Mouse (Mus musculus) liver, adult (tissue): ENCODE measurements around the gene Dok5.

Source experiments
- GATA4 ChIP-seq: IDR thresholded peaks from 2 replicates; pipeline ENCODE4 v1.6.1; 2014; ENCODE audit warnings: mild to moderate bottlenecking, low read length; ENCODE audit not compliant: insufficient replicate concordance

The Dok5 gene

DNA sequence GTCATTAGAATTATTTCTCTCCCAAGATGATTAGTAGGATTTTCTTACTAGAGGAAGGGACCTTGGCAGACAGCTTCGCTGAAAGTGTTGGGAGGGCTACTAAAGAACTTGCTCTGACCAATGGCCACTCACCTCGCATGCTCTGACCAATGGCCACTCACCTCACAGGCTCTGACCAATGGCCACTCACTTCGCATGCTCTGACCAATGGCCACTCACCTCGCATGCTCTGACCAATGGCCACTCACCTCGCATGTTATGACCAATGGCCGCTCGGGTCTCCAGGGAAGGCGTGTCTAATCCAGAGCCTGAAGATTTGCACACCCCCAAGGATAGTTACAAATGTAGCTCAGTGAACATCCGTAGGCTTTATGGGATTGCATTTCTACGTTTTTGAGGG, 131.6 kb downstream of the Dok5 start:
- TF ChIP-seq GATA4, result no peak

DNA sequence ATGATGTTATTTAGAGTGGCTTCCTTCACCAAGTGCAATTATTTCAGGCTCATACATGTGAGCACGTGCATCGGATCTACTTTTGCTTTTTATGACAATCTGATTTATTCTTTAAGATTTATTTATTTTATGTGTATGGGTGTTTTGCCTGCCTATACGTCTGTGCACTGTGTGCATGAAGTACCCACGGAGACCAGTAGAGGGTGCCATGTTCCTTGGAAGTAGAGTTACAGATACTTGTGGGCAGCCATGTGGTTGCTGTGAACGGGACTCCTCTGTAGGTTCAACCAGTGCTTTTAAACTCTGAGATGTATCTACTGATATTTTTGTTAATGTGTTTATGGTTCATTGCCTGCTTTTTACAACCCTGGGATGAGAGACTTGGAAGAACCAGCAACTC, 132.4 kb downstream of the Dok5 start:
- no peak for TF ChIP-seq GATA4

DNA sequence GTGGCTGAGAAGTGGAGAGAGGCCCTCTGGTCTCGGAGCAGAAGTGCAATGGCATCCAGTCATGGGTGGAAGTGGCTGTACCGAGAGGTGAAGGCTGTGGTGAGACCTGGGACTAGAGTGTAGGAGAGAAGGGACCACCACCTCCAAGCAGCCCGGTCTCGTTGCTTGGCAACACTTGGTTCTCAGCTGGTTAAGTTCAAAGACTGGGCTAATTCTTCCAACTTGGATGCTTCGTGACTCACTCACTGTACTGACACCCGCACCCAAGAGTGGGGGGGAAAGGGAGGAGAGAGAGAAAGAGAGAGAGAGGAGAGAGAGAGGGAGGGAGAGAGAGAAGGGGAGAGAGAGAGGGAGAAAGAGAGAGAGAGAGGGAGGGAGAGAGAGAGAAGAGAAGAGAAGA, 133.2 kb downstream of the Dok5 start:
- no peak for TF ChIP-seq GATA4

DNA sequence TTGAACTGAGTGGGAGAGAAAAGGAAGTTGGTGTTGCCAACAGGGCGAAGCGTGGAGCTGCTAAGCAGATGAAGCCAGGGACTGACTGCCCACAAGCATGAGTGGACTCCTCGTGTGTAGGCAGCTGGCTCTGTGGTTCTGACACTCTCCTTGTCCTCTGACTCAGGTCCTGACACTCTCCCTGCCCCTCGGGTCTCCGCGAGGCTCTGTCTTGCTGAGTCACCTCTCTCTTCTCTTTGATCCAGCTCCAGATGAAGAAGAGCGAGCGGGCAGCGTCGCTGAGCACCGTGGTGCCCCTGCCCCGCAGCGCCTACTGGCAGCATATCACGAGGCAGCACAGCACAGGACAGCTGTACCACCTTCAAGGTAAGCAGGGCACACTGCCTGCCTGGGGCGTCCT, 139.0 kb downstream of the Dok5 start:
- TF ChIP-seq GATA4, result no peak

DNA sequence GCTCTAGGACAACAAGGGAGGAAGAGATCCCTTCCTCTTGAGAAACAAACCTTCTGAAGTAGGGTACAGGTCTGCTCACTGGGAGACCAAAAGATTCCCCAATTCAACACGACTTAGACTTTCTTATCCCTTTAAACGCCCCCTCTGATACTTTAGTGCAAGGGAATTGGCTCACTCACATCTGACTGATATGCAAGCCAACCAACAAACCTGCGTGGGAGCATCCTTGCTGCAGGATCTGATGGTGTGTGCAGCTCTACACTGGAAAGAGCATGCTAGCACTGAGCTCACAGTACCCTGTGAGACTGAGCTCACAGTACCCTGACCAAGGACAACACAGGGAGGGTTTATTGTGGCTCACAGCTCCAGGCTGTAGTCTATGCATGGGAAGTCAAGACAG, 139.9 kb downstream of the Dok5 start:
- TF ChIP-seq GATA4, result no peak

DNA sequence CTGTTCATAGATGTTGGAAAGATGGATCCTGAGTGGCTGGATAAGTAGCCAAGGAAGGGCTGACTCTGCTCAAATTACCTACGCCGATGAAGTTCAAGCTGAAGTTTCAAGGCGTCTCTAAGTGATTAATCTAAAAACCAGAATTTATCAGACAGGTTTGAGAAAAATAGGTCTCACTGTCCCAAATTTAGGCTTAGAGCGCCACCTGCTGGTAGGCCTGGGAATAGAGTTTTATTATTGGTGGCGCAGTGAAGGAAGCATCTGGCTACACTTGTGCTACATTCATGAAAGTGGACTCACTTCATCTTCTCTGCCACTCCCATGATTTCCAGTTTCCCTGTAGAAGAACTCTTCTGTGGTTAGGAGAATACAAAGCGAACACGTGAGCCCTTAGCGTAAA, 141.8 kb downstream of the Dok5 start:
- no peak for TF ChIP-seq GATA4

DNA sequence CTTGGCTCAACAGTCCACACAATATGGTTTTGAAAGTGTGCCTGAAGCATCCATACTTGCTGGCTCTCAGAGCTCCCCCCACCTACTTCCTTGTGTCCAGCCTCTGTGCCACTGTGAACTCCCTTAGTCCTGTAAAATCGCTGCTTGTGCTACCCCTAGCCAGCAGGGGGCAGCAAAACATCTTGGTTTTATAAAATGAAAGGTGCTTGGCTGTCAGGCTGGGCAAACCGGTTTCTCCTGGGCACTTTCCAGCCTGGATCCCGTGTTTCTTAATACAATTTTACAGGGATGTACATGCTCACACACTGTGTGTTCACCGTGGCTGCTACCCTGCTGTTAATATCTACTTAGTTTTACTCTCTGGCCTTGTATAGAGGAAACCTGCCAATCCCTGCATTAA, 145.9 kb downstream of the Dok5 start:
- TF ChIP-seq GATA4, result no peak

DNA sequence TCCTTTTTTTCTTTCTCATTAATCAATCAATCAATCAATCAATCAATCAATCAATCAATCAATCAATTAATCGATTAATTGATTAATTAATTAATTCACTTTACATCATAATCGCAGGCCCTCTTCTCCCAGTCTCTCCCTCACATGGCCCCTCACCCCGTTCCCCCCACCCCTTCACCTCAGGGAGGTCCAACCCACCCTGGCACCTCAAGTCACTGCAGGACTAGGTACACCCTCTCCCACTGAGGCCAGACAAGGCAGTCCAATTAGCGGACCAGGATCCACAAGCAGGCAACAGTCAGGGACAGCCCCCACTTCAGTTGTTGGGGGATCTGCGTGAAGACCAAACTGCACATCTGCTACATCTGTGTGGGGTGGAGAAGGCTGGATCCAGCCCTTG, 146.3 kb downstream of the Dok5 start:
- TF ChIP-seq GATA4, result no peak

DNA sequence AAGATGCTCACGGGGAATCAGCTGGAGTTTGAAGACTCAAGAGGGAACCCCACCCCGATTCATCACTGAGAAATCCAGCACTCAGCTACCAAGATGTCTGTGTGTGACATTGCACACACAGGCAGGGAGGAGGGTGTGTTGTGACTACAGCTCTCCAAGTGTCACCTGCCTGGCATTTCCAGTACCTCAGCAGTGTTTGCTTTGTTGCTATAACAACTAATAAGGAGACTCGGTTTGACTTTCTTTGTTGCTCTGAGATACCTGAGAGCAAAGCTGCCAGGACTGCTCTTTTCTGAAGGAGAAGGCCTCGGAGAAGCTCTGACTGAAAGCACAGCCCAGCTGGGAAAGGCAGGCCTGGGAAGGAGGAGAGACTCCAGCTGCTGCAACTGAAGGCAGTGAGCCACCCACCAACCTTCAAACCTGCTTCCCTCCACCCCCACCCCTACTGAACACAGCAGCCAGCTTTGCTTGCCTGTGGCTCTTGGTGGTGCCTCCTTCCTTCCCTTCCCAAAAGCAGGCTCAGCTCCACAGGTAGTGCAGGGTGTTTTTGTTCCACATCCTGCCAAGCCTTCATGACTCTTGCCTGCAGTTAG, 152.7 kb downstream of the Dok5 start:
- TF ChIP-seq GATA4, result no peak

DNA sequence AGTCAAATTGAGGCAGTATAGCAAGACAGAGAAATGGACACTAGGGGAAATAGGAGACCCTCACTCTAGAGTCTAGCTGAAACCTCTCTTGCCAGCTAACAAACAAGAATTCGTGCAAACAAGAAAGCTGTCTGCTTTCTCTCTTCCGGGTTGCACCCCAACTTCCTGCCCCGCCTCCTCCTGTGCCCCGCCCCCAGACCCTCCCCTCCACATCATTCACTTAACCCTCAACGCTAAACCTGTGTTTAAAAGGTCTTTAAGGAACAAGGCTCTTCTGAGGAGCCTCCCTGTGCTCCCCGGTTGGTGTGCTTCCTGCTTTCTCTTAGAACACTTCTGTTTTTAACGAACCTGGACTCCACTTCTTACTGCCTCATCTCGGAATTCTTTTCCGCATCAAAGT, 156.4 kb downstream of the Dok5 start:
- no peak for TF ChIP-seq GATA4

DNA sequence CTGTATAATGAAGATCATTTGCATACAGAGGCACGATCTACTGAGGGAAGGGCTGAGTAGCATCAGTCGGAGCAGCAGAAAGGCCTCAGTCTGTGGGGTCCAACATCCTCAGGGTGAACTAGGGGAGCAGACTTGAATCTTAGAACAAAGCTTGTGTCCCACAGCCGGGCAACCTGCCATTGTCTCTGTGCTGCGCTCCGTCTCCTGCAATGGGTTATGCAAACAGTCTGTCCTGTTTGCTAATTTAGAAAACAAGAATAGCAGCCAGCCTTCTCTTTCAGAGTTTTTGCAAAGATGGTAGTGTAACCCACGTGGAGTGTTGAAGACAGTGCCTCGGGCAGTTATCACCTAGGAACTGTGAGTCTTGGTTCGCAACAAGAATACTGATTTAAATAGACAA, 163.5 kb downstream of the Dok5 start:
- TF ChIP-seq GATA4, result no peak

DNA sequence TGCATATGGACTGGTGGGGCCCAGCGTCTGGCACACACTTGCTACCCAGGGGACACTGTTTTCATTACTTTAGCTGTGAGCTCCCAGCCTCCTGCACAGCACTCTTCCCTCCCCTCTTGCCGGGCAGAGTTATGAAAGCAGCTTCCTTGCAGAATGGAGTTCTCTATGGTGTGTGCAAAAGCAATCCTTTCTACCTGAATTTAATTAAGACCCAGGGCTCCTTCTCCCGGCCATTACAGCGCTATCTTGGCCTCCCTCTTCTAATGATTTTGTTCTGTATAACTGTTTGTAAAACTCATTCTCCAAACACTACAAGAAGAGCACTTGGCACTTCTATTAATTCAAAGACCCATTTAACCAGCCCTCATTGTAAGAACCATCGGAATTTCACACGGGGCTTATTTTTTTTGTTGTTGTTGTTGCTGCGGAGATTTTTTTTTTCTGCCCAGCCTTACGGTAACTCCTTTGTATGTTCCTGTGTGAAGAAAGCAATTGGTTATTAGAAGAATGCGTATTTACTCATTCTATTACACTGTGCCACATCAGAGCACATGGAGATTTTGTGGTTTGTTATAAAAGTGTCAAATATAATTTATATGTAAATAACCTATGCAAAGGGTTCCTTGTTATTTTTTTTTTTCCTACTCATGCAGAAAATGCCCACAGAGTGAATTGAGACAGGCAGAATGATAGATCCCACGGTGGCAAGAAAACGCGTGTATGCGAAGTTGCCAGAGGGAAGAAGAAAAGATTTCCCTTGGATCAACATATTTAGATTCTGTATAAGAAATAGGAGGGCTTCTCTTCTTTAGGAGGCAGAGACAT, 170.8 kb downstream of the Dok5 start:
- TF ChIP-seq GATA4, result no peak

DNA sequence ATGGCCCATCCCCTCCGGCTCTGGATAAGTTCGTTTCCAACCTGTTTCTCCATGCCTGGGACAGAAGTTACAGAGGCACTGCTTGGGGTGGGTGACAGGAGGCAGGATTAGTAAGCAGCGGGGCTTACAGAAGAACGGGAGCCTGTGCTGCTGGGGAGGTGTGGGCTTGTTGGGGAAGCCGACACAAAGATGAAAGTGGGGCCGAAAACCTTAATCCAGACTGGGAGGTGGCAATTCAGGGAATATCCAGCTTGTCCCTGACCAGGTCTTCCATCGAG, 171.4 kb downstream of the Dok5 start:
- no peak for TF ChIP-seq GATA4

DNA sequence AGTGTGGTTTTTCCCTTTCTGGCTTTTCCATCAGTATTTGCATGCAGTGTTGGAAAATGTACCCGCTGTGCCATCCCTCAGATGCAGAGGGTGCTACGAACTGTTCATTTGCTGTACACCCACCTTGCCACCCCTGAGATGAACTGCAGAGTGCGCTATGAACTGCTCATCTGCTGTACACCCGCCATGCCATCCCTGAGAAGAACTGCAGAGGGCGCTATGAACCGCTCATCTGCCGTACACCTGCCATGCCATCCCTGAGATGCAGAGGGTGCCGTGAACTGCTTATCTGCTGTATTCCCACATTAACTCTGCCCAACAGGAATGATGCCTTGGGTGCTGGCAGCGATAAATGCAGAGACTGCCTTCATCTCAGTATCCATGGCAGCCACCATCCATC, 171.8 kb downstream of the Dok5 start:
- TF ChIP-seq GATA4, result no peak

DNA sequence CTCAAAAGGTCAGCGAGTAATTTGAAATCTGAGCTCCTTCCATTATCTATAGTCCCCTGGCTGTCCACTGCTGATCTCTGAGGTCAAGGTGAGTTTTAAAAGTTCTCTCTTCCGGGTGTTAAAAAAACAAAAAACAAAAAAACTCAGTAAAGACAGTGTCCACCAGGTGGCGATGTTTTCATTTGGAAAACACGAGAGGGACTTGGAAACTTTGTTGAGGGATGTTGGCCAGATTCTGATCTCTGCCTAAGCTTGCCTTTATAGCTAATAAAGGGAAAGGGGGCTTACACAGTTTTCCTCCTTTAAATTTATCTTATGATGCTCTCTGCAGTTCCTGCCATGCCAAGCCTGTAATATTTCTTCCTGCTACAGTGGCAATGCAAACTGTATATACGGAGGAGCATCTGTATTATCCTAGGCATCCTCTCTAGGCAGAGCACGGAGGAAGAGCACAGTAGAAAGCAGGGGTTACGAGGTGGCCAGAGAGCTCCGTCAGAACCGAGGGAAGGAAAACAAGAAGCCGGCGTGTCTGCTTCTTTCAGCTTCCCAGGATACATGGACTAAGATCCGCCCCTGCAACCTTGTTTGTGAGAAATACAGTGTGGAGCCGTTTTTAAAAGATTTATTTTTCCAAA, 181.1 kb downstream of the Dok5 start:
- TF ChIP-seq GATA4, result no peak

DNA sequence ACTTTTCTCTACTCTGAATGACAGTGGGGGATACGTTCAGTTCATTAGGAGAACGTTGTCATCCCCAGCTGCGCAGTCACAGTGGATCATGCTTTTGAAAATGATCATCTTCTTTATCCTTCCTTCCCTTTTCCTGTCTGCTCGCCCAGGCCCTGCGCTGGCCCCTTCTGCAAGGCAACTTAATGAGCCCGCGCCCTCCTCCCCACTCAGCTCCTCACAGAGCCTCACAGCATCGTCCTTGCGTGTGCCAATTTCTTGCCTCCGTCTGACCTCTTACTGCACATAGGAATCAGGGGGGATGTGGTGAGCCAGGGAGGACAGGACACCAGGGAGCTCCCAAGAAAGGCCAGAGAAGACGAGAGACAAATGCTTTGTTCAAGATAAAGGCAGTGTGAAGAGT, 182.3 kb downstream of the Dok5 start:
- no peak for TF ChIP-seq GATA4

DNA sequence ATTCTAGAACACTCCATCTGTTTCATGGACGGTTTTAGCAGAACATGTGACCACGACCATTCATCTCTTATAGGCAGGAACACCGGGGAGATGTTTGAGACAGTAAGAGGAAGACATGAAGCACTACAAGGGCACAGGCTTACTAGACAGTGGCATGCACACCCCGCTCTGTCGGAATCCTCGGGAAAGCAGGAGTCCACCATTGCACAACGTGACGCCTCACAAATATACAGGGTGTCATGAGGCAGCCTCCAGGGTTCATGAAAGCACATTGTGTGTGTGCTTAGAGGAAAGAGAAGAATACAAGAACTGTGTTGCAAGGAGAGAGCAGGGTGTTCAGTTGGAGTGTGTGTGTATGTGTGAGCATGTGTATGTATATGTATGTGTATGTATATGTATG, 184.0 kb downstream of the Dok5 start:
- TF ChIP-seq GATA4, result no peak

DNA sequence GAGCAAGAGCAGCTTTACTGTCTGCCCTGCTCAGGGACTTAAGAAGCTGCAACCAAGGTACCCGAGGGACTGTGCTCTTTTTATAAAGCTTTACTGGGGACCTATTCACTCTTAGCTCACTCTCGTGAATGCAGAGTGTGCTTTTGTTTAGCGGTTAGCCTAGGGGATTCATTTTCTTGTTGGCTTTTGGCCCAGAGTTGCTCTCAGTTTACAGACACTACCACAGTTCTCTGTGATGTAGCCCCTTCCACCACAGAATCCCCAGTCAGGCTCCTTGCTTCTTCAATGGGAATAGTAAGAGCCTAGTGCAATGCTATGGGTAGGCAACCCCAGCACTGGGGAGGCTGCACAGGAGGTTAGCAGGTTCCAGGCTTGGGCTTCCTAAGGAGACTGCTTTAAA, 190.7 kb downstream of the Dok5 start:
- no peak for TF ChIP-seq GATA4

DNA sequence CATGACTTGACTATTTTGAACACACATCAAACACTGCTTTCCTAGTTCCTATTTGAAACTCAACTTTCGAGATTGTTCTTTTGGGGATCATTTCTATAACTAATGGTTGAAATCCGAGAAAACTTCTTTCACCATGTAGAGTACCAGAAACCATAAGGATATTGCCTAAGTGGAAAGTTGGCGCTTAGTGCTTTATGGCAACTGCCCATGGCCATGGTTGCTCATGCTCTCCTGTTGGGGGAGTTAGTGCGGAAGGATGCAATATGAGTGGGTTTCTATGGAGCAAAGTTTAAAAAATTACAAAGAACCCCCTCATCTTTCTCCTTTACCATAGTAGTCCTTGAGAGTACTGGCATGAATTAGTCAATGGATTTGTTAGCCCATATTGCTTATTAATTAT, 192.5 kb downstream of the Dok5 start:
- no peak for TF ChIP-seq GATA4
